Mouse (Mus musculus) limb, embryonic 14.5 days (tissue): ENCODE results near the gene Gga2. TPM values are rescaled to one million over a fixed set of nuclear protein-coding genes. Genes with fewer than 3 reads are reported as not detected.
A peak's percentile ranks its signal among the peaks of the same experiment; 100 is the strongest.

Experiments used
- ATAC-seq: fragments of 200-750 bp; cut with Nextera tagmentation; 2 replicates; pipeline ENCODE4 v1.8.0; 2017; ENCODE audit warnings: low read depth, moderate number of reproducible peaks, moderate TSS enrichment; ENCODE audit not compliant: low FRiP score
- DNase-seq: peaks from one replicate; pipeline ENCODE4 v3.0.0-alpha.2; 2015; ENCODE audit warnings: low spot score
- H3K27ac ChIP-seq: fragments of 300-500 bp; sonication (generic); replicated peaks from 2 replicates; pipeline ENCODE4 v1.5.1; 2014; ENCODE audit warnings: low read depth, mild to moderate bottlenecking, low read length, moderate library complexity, mixed read lengths
- H3K27me3 ChIP-seq: fragments of 300-500 bp; sonication (generic); 2 replicates; pipeline ENCODE4 v1.6.1; 2014; ENCODE audit warnings: low read length, mixed read lengths; ENCODE audit not compliant: control insufficient read depth, insufficient read depth
- H3K36me3 ChIP-seq: fragments of 300-500 bp; sonication (generic); 2 replicates; pipeline ENCODE4 v1.6.1; 2014; ENCODE audit warnings: mild to moderate bottlenecking, low read length, moderate library complexity, mixed read lengths; ENCODE audit not compliant: control insufficient read depth, insufficient read depth
- H3K4me1 ChIP-seq: fragments of 300-500 bp; sonication (generic); 2 replicates; pipeline ENCODE4 v1.6.1; 2014; ENCODE audit warnings: antibody characterized with exemption, low read length, mixed read lengths; ENCODE audit not compliant: control insufficient read depth, insufficient read depth
- H3K4me2 ChIP-seq: fragments of 300-500 bp; sonication (generic); replicated peaks from 2 replicates; pipeline ENCODE4 v1.6.1; 2014; ENCODE audit warnings: low read depth, mild to moderate bottlenecking, low read length, moderate library complexity; ENCODE audit not compliant: severe bottlenecking
- H3K4me3 ChIP-seq: fragments of 300-500 bp; sonication (generic); replicated peaks from 2 replicates; pipeline ENCODE4 v1.5.1; 2014; ENCODE audit warnings: low read length
- H3K9ac ChIP-seq: fragments of 300-500 bp; sonication (generic); 2 replicates; pipeline ENCODE4 v1.6.1; 2014; ENCODE audit warnings: mild to moderate bottlenecking, low read depth, low read length, moderate library complexity; ENCODE audit not compliant: severe bottlenecking
- H3K9me3 ChIP-seq: fragments of 300-500 bp; sonication (generic); 2 replicates; pipeline ENCODE4 v1.6.1; 2016; ENCODE audit warnings: low read length; ENCODE audit not compliant: control insufficient read depth
- POLR2A ChIP-seq: fragments of 200-500 bp; IDR thresholded peaks from 2 replicates; pipeline ENCODE4 v1.8.0; 2012; ENCODE audit warnings: inconsistent platforms, mild to moderate bottlenecking, moderate library complexity, borderline replicate concordance; ENCODE audit not compliant: insufficient read depth, insufficient read length; ENCODE audit errors: extremely low read depth
- WGBS: fragments of 180-500 bp; shearing (Covaris S2); extraction: QIAGEN DNeasy Blood & Tissue Kit; methylation state at CpG from one replicate; pipeline ENCODE4 v1.1.7; 2014; 5-methylcytosine and 5-hydroxymethylcytosine counted together
- polyA plus RNA-seq, 2 experiments: library from polyadenylated mRNA; depleted of rRNA in 1 of 2; stranded (reverse) in 1 of 2; unstranded in 1 of 2; fragments of >200 nt; fragmentation: Nextera tagmentation in 1 of 2; extraction: Ambion mirVana in 1 of 2; gene quantifications; 2 replicates each; pipeline versions ENCODE4 v1.2.1 to v1.2.3; 2012 to 2014

The Gga2 gene
- polyA plus RNA-seq, 2 experiments, result 85.2 to 122 TPM

DNA sequence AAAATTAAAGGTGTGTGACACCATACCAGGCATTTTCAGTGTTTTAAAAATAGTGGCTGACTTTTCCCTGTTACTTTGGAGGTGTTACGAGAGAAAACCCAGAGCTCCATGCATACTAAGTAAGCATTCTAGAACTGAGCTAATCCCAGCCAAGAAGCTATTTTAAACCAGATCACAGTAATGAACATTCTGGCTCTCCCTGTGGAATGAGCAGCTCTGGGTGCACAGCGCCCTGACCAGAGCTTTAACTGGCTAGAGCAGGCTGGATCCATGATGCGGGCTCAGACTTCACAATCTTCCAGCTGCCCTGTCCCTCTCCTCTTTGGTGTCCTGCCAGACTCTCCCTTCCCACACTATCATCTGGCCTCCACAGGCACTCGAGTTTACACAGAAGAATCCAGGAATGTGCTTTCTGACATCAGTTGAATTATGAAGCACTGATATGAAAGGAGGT lies 24.2 kb upstream of the Gga2 start:
- ATAC-seq (no peak), DNase-seq (no peak)
- Histone ChIP-seq H3K27me3 (no peaks in the 10 kb centered on the region), H3K9ac (no peak overlapping the region), H3K4me1 (no peaks in the 10 kb centered on the region), H3K36me3 (peaks cover 38% of the 10 kb centered on the region), H3K4me3 (no peak overlapping the region), H3K27ac (no peak overlapping the region), H3K4me2 (no peak overlapping the region), H3K9me3 (no peaks in the 10 kb centered on the region)
- TF ChIP-seq POLR2A, result no peak
- WGBS, result 84% methylated on average over 4 of the region's 4 CpGs

DNA sequence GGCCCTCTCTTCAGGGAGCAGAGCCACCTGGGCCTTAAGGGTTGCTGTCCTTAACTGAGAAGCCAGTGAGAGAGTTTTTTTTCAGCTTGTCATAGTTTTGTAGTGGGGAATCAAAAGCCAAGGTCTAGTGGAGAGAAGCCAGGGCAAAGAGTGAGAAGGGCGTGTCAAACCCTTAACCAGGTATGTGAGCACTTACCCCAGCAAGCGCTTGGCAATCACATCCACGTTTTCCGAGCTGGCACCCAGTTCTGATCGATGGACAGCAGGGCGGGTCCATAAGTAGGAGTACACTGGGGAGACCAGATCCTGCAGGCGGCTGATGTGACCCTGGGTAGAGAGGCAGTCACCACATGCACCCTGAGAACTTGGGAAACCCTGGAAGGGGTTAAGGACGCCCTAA lies 23.1 kb upstream of the Gga2 start:
- H3K27me3 ChIP-seq, result no peaks in the 10 kb centered on the region
- 86% methylated on average over 8 of the region's 8 CpGs for WGBS

DNA sequence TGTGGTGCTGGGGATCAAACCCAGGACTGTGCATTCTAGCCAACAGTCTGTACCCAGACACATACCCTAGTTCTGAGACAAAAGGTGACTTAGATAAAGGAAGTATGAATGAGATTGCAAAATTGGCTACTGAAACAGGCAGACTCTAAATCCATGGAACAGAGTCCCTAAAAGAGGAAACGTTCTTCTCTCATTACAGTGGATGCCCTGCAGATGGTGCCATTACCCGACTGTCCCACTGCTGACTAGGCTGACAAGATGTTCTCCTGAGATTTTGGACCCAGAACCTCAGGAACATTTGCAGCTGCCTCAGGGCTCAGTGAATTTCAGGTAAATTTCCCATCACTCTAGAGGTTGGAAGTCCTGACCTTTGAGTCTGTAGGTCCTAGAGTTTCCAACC lies 13.3 kb upstream of the Gga2 start:
- DNase-seq, result no peak
- H3K9me3 ChIP-seq, result no peaks in the 10 kb centered on the region
- no peak overlapping the region for H3K4me3 ChIP-seq
- H3K27me3 ChIP-seq, result no peaks in the 10 kb centered on the region
- H3K9ac ChIP-seq, result no peak overlapping the region
- TF ChIP-seq POLR2A, result no peak
- H3K36me3 ChIP-seq, result peaks cover 18% of the 10 kb centered on the region
- H3K4me2 ChIP-seq, result no peak overlapping the region
- no peak for ATAC-seq
- no peak overlapping the region for H3K27ac ChIP-seq
- H3K4me1 ChIP-seq, result no peaks in the 10 kb centered on the region
- 36% methylated on average over 2 of the region's 2 CpGs for WGBS

More for the DNA sequence above, 23.1 kb upstream of the Gga2 start:
- no peaks in the 10 kb centered on the region for H3K4me1 ChIP-seq
- H3K4me2 ChIP-seq, result no peak overlapping the region
- no peak overlapping the region for H3K9ac ChIP-seq
- H3K4me3 ChIP-seq, result no peak overlapping the region
- H3K9me3 ChIP-seq, result no peaks in the 10 kb centered on the region
- H3K36me3 ChIP-seq, result peaks cover 44% of the 10 kb centered on the region
- ATAC-seq (no peak), DNase-seq (no peak)
- no peak for TF ChIP-seq POLR2A
- H3K27ac ChIP-seq, result no peak overlapping the region

DNA sequence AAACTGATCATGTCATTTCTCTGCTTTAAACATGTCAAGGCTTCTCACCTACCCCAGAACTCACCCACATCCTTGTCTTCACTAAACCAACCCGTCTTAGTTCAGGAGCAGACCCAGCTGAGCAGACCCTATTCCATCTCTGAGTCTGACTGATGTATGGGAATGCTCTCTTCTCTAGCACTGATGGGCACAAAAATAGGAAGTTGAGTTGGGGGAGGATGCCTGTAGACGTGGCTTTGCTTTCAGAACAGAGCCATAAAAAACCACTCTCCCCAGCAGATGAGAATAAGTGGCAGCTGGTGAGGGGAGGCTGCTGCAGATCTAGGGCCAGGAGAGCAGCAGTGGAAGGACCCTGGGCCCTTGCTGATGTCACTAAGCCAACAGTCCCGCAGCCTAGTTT lies 12.3 kb upstream of the Gga2 start:
- TF ChIP-seq POLR2A, result no peak
- H3K27me3 ChIP-seq, result no peaks in the 10 kb centered on the region
- peaks cover 11% of the 10 kb centered on the region; the same call in 1 of the 2 replicates for H3K36me3 ChIP-seq
- no peak for ATAC-seq
- no peak for DNase-seq
- H3K4me2 ChIP-seq, result no peak overlapping the region
- WGBS, result 53% methylated on average over 3 of the region's 3 CpGs
- no peak overlapping the region for H3K27ac ChIP-seq
- no peaks in the 10 kb centered on the region for H3K9me3 ChIP-seq
- H3K4me3 ChIP-seq, result no peak overlapping the region
- no peak overlapping the region for H3K9ac ChIP-seq
- H3K4me1 ChIP-seq, result no peaks in the 10 kb centered on the region

DNA sequence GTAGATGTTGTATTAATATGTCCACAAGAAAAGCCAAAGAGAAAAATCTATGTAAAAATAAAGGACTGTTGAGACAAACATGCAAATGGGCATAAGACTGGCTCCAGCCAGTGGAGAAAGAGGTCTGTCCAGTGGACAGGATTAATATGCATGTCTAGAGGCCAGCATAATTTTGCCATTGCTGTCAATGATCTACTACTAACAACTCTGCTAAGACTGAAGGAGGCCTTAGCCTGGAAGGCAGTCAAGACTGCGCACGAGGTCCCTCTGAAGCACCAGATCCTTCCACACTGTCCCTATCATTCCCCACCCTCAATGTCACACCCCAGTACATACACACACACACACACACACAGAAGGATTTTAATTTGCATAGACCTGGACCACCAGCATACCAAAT lies 1.1 kb upstream of the Gga2 start:
- ATAC-seq (no peak), DNase-seq (no peak)
- Histone ChIP-seq H3K9ac (no peak overlapping the region), H3K4me1 (peaks cover 14% of the 10 kb centered on the region), H3K27ac (no peak overlapping the region), H3K36me3 (no peaks in the 10 kb centered on the region; the same call in 1 of the 2 replicates), H3K4me2 (no peak overlapping the region), H3K4me3 (no peak overlapping the region), H3K9me3 (no peaks in the 10 kb centered on the region), H3K27me3 (no peaks in the 10 kb centered on the region)
- TF ChIP-seq POLR2A, result no peak
- WGBS, result 91% methylated on average over 2 of the region's 2 CpGs

DNA sequence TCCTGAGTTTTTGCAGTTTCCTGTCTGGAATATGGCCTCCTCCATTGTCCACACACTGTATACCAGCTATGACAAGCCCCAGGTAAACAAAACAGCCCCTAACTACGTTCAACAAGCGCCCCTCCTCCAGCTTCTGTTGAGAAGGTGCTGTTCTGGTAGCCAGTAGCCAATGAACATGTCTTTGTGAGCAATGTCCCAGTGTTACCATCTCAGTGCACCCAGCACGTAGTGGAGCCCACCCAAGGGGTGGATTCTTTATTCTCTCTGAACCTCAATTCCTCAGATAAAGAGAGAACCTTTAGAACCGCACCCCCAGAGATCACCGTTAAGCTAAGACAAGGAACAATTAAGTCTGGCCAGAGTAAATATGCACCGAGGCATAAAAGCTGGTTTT lies 752 bp downstream of the Gga2 start:
- DNase-seq (no peak), ATAC-seq (peak; percentile 21; the same call in 1 of the 2 replicates)
- Histone ChIP-seq H3K4me1 (peaks cover 23% of the 10 kb centered on the region), H3K4me2 (peak overlapping the region; percentile 75), H3K9me3 (no peaks in the 10 kb centered on the region), H3K36me3 (peaks cover 4% of the 10 kb centered on the region; the same call in 1 of the 2 replicates), H3K9ac (peak overlapping the region; percentile 78), H3K4me3 (peak overlapping the region; percentile 63), H3K27me3 (no peaks in the 10 kb centered on the region), H3K27ac (peak overlapping the region; percentile 75)
- 2% methylated on average over 6 of the region's 6 CpGs for WGBS
- TF ChIP-seq POLR2A, result no peak
